Mouse (Mus musculus) testis, adult 2 months (tissue): ENCODE measurements at regions not wholly inside any gene's neighbourhood (a gene's known extent, or its start where the extent isn't known, plus 50 kb on each side); places are given as distances from the start of the nearest gene placed in this dataset.

Source experiments
- H3K27ac ChIP-seq: fragments of 200-500 bp; 2 replicates; pipeline ENCODE4 v1.5.1; 2012; ENCODE audit warnings: low read depth, low read length; ENCODE audit not compliant: control insufficient read depth, insufficient read depth
- H3K27me3 ChIP-seq: fragments of 200-500 bp; 2 replicates; pipeline ENCODE4 v1.6.1; 2012; ENCODE audit warnings: mild to moderate bottlenecking, low read length, moderate library complexity; ENCODE audit not compliant: control insufficient read depth, insufficient read depth
- H3K36me3 ChIP-seq: fragments of 200-500 bp; 2 replicates; pipeline ENCODE4 v1.6.1; 2012; ENCODE audit warnings: mild to moderate bottlenecking, low read length; ENCODE audit not compliant: control insufficient read depth, insufficient read depth
- H3K4me1 ChIP-seq: fragments of 200-500 bp; 2 replicates; pipeline ENCODE4 v1.6.1; 2012; ENCODE audit warnings: low read length; ENCODE audit not compliant: control insufficient read depth, insufficient read depth
- H3K4me3 ChIP-seq: fragments of 200-500 bp; 2 replicates; pipeline ENCODE4 v1.5.1; 2012; ENCODE audit warnings: low read depth, mild to moderate bottlenecking, low read length, moderate library complexity, mixed read lengths; ENCODE audit not compliant: control insufficient read depth
- CTCF ChIP-seq: fragments of 200-500 bp; IDR thresholded peaks from 2 replicates; pipeline ENCODE4 v1.5.1; 2012; ENCODE audit warnings: low read depth, mild to moderate bottlenecking, inconsistent platforms, low read length, moderate library complexity; ENCODE audit not compliant: control insufficient read depth, insufficient read depth, insufficient replicate concordance
- POLR2A ChIP-seq: fragments of 200-500 bp; IDR thresholded peaks from 2 replicates; pipeline ENCODE4 v1.6.1; 2012; ENCODE audit warnings: low read depth, mild to moderate bottlenecking, inconsistent platforms, low read length, moderate library complexity; ENCODE audit not compliant: control insufficient read depth

- H3K4me3 ChIP-seq, result peak overlapping the region; percentile 49
- TF ChIP-seq POLR2A, result no peak
- no peak for TF ChIP-seq CTCF
- H3K27ac ChIP-seq, result no peak overlapping the region
- H3K4me1 ChIP-seq, result no peaks in the 10 kb centered on the region
- H3K36me3 ChIP-seq, result no peaks in the 10 kb centered on the region
- no peaks in the 10 kb centered on the region for H3K27me3 ChIP-seq
Measured at GRCm38 (mm10) chr5:75847341-75847740, 130.9 kb downstream of the Kdr start.

GRCm38 (mm10) chr5:75846016-75846415, 132.2 kb downstream of the Kdr start:
- Histone ChIP-seq H3K4me3 (peak overlapping the region; percentile 56), H3K27ac (no peak overlapping the region), H3K4me1 (no peaks in the 10 kb centered on the region), H3K36me3 (no peaks in the 10 kb centered on the region), H3K27me3 (no peaks in the 10 kb centered on the region)
- no peak for TF ChIP-seq CTCF
- TF ChIP-seq POLR2A, result no peak

- Histone ChIP-seq H3K36me3 (no peaks in the 10 kb centered on the region), H3K4me1 (no peaks in the 10 kb centered on the region), H3K27ac (no peak overlapping the region), H3K27me3 (no peaks in the 10 kb centered on the region), H3K4me3 (no peak overlapping the region)
- TF ChIP-seq CTCF (no peak), POLR2A (no peak)
Measured at GRCm38 (mm10) chr5:75843807-75844206, 134.5 kb downstream of the Kdr start.

- H3K27ac ChIP-seq, result no peak overlapping the region
Measured at GRCm38 (mm10) chr5:75840421-75840820, 137.8 kb downstream of the Kdr start.

GRCm38 (mm10) chr5:75835556-75835961, 142.7 kb downstream of the Kdr start:
- peaks cover 6% of the 10 kb centered on the region for H3K4me1 ChIP-seq
- no peak for TF ChIP-seq POLR2A
- TF ChIP-seq CTCF, result no peak
- H3K27me3 ChIP-seq, result no peaks in the 10 kb centered on the region
- H3K27ac ChIP-seq, result no peak overlapping the region
- peak overlapping the region; percentile 60 for H3K4me3 ChIP-seq
- no peaks in the 10 kb centered on the region for H3K36me3 ChIP-seq

More at GRCm38 (mm10) chr5:75840421-75840820, 137.8 kb downstream of the Kdr start:
- H3K4me3 ChIP-seq, result no peak overlapping the region
- H3K4me1 ChIP-seq, result peaks cover 3% of the 10 kb centered on the region
- TF ChIP-seq POLR2A (no peak), CTCF (no peak)
- no peaks in the 10 kb centered on the region for H3K36me3 ChIP-seq
- no peaks in the 10 kb centered on the region for H3K27me3 ChIP-seq

- Histone ChIP-seq H3K4me1 (peaks cover 6% of the 10 kb centered on the region), H3K27ac (no peak overlapping the region), H3K4me3 (peak overlapping the region; percentile 60), H3K36me3 (no peaks in the 10 kb centered on the region), H3K27me3 (no peaks in the 10 kb centered on the region)
- no peak for TF ChIP-seq CTCF
- TF ChIP-seq POLR2A, result no peak
Measured at GRCm38 (mm10) chr5:75834766-75835555, 143.3 kb downstream of the Kdr start.

- H3K27me3 ChIP-seq, result no peaks in the 10 kb centered on the region
- no peaks in the 10 kb centered on the region for H3K36me3 ChIP-seq
- no peak for TF ChIP-seq POLR2A
- no peak for TF ChIP-seq CTCF
- no peak overlapping the region for H3K27ac ChIP-seq
- peaks cover 9% of the 10 kb centered on the region for H3K4me1 ChIP-seq
- no peak overlapping the region for H3K4me3 ChIP-seq
Measured at GRCm38 (mm10) chr5:75832341-75832740, 145.9 kb downstream of the Kdr start.
